Mouse (Mus musculus) T-helper 2 cell (primary cell): Measurements from ENCODE around the gene Slc9a9.

Experiments used
- in situ Hi-C: fragments of 300-600 bp; cut with MboI, MseI; formaldehyde crosslinking; loops from one replicate; pipeline ENCODE4 v1.15.1; 2025; ENCODE audit warnings: high pct_unique_total_duplicates

Gene Slc9a9

GRCm38 (mm10) chr9:95075856-95076255 lies 406.1 kb downstream of the Slc9a9 start:
- in situ Hi-C loops: no loop called here

DNA sequence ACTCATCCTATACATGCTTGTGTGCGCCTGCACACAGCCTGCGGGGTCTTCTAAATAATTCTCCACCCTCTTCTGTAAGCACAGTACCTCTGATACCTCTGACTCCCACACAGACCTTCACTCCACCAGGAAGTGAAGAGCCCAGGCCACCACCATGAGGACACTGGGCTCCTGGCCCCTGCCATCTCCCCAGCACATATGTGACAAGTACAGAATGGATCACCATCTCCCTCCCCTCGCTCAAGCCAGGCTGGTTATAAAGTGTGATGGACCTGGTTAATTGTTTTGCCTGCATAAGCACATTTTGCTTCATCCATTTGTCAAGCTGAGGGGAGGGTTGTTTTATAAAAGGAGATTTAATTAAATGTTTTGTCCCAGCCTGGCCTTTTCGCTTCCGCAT lies 408.2 kb downstream of the Slc9a9 start:
- in situ Hi-C loops: no loop called here

DNA sequence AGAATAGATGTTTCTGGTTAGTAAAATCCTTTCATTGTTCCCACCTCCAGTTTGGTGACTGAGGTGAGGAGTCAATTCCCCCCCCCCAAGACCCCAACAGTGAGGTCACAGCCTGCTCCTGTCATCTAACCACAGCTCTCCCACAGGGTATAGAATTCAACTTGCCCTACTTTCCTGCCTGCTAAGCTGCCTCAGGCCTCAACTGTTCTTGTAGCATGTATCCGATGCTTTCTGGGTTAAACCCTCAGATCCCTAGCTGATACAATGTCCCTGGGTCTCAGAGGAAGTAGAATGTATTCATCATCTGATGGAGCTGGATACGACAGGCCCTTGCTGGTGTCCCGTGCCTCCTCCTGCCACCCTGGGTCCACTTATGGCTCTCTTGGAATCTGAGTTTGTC lies 408.9 kb downstream of the Slc9a9 start:
- in situ Hi-C loops: no loop called here

DNA sequence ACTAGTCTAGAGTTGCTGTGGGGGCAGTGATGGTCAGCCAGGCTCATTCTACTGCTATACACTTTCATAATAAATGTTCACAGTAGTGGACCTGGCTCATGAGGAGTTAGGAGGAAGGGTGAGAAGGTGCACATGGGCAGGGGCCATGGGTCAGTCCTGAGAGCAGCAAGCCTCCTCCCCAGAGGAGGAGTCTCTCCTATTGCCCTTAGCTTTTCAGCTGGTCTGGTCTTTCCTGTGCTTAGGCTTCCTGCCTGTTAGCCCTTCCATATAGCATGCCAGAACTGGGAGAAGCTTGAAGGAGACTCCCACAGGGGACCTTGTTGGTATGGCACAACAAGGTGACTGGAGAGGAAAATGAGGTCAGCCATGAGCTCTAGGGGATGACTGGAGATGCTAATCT lies 410.2 kb downstream of the Slc9a9 start:
- in situ Hi-C loops: no loop called here

DNA sequence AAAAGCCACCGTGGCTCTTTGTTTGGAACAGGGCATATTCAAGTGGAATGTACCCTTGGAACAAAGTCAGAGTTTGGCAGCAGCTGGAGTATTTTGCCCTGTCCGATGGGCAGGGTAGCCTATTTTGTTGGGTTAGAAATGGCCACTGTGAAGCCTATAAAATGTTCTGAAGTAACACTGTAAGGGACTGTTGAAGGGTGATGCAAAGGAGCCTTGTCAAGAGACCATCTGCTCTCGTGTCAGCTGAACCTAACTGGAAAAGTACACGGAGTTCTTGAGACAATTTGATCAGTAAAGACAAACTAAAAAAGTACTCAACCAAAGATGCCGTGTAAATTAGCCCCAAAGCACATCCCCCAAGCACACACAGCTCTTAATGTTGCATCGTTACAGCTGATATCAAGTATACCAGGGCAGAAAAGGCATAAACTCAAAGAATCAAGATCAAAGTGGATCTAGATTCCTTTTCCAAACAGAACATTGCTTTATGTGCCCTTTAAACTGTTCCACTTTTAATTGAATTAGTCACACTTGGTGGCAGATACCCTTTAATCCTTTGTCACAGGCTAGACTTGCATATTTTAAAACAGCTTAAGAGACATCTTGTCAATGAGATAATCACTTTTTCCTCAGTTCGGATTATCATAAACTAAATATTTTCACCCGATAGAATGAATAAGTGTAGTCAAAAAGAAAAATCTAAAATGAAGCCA lies 416.6 kb downstream of the Slc9a9 start:
- in situ Hi-C loops: no loop called here

DNA sequence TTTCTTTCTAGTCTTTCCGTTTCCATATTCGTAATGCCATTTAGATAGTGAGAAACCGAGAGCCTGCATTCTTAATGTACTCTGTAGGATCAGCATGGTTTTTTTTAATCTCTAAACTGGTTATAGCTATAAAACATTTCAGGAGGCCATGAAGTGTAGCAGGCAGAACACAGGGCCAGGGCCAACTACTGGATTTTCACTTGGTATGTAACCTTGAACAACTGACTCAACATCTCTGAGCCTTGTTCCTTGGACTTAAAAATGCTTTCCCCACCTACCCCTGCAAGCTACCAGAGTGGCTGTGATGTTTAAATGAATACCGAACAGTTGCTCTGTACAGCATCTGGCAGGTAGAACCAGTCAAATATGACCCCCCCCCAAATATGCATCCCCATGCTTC lies 418.5 kb downstream of the Slc9a9 start:
- in situ Hi-C loops: no loop called here

GRCm38 (mm10) chr9:95089050-95089449 lies 419.3 kb downstream of the Slc9a9 start:
- in situ Hi-C loops: no loop called here

DNA sequence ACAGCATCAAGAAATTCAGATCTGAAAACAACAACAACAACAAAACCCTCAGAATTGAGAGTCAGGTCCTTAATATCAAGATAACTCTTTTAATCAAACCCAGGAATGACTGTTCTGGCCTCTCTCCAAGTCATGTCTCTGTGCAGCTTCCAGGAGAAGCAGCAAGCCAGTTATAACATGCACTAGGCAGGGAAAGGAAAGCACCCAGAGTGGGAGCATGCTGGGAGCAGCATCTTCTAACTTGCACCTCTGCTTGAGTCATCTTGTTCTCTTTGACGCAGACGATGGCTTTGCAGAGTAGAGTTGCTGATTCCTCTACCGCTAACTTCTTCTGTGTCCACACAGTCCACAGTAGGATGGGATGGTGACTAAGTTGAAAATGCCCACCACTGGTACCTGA lies 426.8 kb downstream of the Slc9a9 start:
- in situ Hi-C loops: no loop called here

DNA sequence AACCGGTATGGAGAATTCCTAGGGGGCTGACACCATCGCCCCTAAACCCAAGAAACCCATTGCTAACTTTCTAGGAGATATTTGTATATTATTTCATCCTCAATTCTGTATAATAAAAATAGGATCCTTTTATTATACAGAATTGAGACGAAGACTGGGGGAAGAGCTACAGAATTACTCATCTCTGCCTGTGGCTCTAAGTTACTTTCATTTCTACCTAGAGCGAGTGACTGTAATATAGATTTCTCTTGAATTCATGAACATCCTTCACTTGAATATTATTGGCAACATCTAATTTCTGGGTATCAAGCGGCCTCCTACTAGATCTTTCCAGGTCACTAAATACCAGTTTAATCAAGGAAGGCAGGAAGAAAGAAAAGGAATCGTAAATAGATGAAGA lies 436.1 kb downstream of the Slc9a9 start:
- in situ Hi-C loops: no loop called here

DNA sequence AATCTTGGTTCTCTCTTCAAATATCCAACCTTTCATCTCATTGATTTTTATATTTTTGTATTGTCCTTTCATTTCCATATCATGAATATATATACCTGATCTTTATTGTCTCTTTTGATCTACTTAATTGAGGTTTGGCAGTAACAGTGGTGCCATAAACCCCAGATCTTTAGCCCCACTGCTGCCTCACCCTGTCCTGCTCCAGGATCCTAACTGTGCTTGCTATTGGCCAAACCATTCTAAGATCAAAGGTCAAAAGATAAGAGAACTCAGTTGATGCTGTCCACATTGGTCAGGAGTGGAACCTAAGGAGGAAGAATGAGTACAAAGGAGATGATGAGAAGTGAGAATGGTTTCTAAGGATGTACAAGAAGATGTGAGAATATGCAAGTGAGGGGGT lies 440.1 kb downstream of the Slc9a9 start:
- in situ Hi-C loops: no loop called here

DNA sequence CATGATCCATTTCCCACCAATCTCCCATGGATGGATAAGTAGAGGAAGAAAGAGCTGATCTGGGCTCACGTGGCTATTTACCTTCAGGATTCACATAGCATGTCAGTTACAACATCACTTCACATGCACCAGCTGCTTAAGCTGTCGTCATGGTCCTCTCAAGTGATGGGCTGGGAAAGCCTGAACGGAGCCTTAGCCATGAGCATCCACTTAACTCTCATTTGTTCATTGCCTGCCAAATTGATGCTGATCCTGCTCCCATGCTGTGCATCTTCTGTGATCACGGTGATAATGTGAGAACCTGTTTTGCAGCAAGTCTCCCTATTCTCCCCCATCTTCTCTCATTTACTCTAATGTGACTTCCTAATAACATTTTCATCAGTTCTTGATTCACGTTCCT lies 441.1 kb downstream of the Slc9a9 start:
- in situ Hi-C loops: no loop called here

DNA sequence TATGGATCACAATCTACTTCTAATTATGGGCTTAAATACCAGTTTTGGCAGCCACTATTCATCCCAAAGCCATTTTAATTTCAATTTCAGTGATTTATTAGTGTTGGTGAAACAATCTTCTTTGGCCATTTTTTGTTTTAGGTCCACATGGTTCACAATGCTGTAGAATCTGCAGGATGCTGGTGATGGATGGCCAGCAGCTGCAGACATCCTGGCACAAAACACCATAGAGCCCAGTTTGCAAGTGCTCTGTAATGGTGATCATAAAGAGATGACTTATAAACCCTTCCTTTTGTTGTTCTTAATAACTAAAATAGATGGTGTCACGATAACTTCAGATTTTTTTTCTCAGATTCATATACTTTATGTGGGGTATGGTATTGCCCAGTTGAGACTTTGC lies 442.0 kb downstream of the Slc9a9 start:
- in situ Hi-C loops: no loop called here

- in situ Hi-C loops: no loop called here
These were observed 443.7 kb downstream of the Slc9a9 start for GRCm38 (mm10) chr9:95113157-95114135.

GRCm38 (mm10) chr9:95120062-95120461 lies 450.4 kb downstream of the Slc9a9 start:
- in situ Hi-C loops: no loop called here

DNA sequence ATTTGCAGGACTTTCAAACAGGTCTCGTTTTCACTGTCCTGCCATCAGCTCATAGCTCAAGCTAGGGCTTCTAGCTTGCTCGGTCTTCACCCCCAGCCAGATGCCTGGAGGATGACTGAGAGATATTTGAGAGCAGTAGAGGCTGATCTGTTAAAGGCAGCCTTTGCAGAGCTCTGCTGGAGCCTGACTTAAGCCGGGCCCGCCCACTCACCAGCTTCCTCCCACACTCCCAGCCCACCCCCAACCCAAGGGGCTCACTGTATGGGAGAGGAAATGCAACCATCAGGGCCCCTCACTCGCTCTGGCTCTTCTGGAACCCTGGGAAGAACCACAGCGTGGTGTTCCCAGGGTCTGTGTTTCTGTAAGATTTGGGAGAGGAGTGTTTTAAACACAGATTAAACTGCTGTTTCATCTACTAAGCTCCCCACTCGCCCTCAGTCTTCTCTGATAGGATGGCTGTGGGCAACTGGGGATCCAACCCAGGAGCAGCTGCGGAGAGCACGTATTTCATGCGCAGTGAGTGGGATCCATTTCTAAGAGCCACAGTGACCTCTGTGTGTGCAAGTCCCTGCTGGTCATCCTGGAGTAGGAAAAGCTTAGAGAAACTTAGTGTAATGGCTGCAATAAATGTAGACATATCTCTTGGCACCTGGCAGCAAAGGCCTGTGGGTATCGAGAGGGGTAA lies 451.6 kb downstream of the Slc9a9 start:
- in situ Hi-C loops: no loop called here

DNA sequence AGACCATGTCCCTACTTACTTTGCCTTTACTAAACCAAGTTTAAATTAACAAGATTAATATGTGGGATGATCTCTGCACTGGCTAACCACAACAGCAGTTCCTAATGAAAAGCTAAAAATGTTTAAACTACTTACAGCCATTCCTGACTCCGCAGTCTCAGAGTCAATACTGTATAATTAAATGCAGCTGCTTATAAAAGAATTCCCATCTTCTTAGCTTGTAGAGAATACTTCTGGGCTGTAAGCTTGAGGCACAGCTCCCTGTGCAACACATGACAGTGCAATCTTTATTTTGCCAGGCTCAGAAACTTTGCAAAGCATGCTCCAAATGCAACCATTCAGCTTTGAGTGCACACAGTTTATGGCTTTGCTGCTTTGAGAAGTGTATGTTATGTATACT lies 456.0 kb downstream of the Slc9a9 start:
- in situ Hi-C loops: no loop called here

DNA sequence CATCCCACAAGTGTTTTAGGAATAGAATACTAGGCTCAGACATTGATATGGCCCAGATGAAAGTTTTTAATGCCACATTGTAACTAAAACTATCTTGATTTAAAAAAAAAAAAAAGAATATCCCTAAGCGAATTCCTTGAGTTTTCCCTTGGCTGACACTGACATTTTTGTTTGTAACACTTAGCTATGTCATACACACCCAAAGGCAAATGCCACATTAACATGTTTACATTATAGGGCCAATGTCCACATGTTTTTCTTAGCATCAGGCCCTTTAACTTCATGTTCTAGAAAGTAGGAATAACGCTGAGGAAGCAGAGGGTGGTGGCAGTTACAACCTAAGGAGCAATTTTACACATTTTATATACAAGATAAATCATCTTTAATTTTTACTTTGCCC lies 458.1 kb downstream of the Slc9a9 start:
- in situ Hi-C loops: no loop called here

GRCm38 (mm10) chr9:95149206-95149729 lies 479.6 kb downstream of the Slc9a9 start:
- in situ Hi-C loops: no loop called here

GRCm38 (mm10) chr9:95150096-95150495 lies 480.4 kb downstream of the Slc9a9 start:
- in situ Hi-C loops: no loop called here

GRCm38 (mm10) chr9:95150597-95150996 lies 480.9 kb downstream of the Slc9a9 start:
- in situ Hi-C loops: no loop called here

- in situ Hi-C loops: no loop called here
These were observed 481.3 kb downstream of the Slc9a9 start for GRCm38 (mm10) chr9:95150998-95151397.

DNA sequence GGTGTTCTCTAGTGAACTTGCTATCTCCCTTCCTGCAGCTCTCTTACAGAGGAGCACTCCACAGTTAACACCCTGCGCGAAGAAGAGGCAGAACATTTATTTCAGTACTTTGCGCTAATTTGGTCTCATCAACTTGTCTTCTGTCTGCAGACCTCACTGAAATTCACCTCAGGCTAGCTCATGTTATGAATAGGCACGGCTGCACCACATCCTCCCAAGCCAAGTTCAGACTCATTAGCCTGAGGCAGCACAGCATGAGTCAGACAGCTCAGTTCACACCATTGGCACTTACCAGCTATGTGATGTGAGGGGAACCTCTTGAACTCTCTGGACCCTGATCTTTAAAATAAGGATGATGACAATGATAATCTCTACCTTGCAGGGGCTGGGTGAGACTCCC lies 482.0 kb downstream of the Slc9a9 start:
- in situ Hi-C loops: no loop called here
